ENCODE assay signal across 18 mouse cellular contexts in the genomic region with DNA sequence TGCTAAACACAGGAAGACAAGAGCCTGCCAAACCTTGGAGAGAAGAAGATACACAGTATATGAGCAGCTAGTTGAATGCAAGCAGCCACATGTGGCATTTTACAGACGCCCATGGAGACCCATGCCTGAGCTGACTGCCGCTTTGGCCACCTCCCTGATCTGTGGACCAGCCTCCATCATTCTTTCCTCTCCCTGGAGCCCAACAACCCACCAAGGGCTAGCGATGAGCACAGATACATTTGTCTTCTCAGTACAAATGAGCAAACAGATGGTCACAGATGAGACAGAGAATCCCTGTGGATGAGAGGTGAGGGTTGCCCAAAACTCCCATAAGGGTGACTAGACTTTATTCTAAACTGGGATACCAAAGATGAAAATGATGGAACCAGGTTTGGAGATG.
DNase-seq lines count a peak whose midpoint lies in the region; ATAC-seq and TF ChIP-seq lines count a peak whose summit lies in the region.
"Had no signal": no experiment of that assay in that cellular context is flagged by ENCODE, and none has a peak within 500 bp of the region (broad histone marks: within the 10 kb centered on the region; RNA-seq: fewer than 3 reads in every experiment).

No protein-coding gene starts in this region.

- 76% methylated on average over 3 of the region's 3 CpGs for WGBS in liver, postnatal 0 days (ENCODE audit: insufficient replicate concordance)

- intact Hi-C loops in gastrocnemius, adult 2 months (cut with DNase I), result no loop called here

- ATAC-seq in liver, postnatal 0 days, result no peak
- ATAC-seq: forebrain, embryonic 15.5 days; intestine, embryonic 15.5 days had no signal

- no peak overlapping the region for H3K9ac ChIP-seq in liver, postnatal 0 days (replicated peaks)
- H3K9ac ChIP-seq: embryonic facial prominence, embryonic 13.5 days; forebrain, embryonic 15.5 days; heart, embryonic 15.5 days; hindbrain, embryonic 14.5 days; intestine, embryonic 15.5 days had no signal

- no peaks in the 10 kb centered on the region for H3K4me1 ChIP-seq in liver, postnatal 0 days (ENCODE audit: insufficient read depth)
- H3K4me1 ChIP-seq: heart, embryonic 15.5 days; intestine, embryonic 15.5 days had no signal

- no peak overlapping the region for H3K4me2 ChIP-seq in liver, postnatal 0 days (ENCODE audit: low read depth, low read length)
- H3K4me2 ChIP-seq: embryonic facial prominence, embryonic 13.5 days; forebrain, embryonic 15.5 days; heart, embryonic 11.5 days; heart, embryonic 15.5 days; hindbrain, embryonic 14.5 days; intestine, embryonic 15.5 days had no signal

- TF ChIP-seq CTCF in liver, postnatal 0 days (IDR thresholded peaks at IDR 0.05; ENCODE audit: low read depth), result no peak
- no peak for TF ChIP-seq CTCF in gastrocnemius, adult 2 months (IDR thresholded peaks at IDR 0.05)

- no peaks in the 10 kb centered on the region for H3K9me3 ChIP-seq in liver, postnatal 0 days (ENCODE audit: low read length)
- H3K9me3 ChIP-seq: embryonic facial prominence, embryonic 13.5 days; forebrain, embryonic 15.5 days; heart, embryonic 15.5 days; intestine, embryonic 15.5 days had no signal

- H3K27me3 ChIP-seq in liver, postnatal 0 days (ENCODE audit: insufficient read depth, low read length), result no peaks in the 10 kb centered on the region
- H3K27me3 ChIP-seq: embryonic facial prominence, embryonic 13.5 days; forebrain, embryonic 15.5 days; heart, embryonic 15.5 days; intestine, embryonic 15.5 days had no signal

- no peak overlapping the region for H3K4me3 ChIP-seq in liver, postnatal 0 days (ENCODE audit: low read depth, low read length)
- H3K4me3 ChIP-seq in gastrocnemius, adult 2 months, result no peak overlapping the region
- H3K4me3 ChIP-seq: embryonic facial prominence, embryonic 13.5 days; forebrain, embryonic 15.5 days; heart, embryonic 15.5 days; intestine, embryonic 15.5 days had no signal

- no peak overlapping the region for H3K27ac ChIP-seq in liver, postnatal 0 days (ENCODE audit: low read depth)
- no peak overlapping the region for H3K27ac ChIP-seq in gastrocnemius, adult 2 months
- H3K27ac ChIP-seq: embryonic facial prominence, embryonic 13.5 days; heart, embryonic 15.5 days; hindbrain, embryonic 14.5 days; intestine, embryonic 15.5 days had no signal

- peak; percentile 68 for DNase-seq in cerebellum, adult 11-12 months
- DNase-seq in cerebellum, postnatal 4 days (ENCODE audit: low spot score in 2 of 2), result no peak
- DNase-seq in cerebellum, adult 18-20 months, result peak; percentile 49 to 54
- peak; percentile 85 for DNase-seq in cerebellum, adult 9-10 months
- DNase-seq in cerebellum, postnatal 25 days, result peak; percentile 57 to 60
- no peak for DNase-seq in liver, postnatal 0 days
- DNase-seq in gastrocnemius, adult 2 months, result no peak
- DNase-seq: adrenal gland, postnatal 10 days; gastrocnemius, postnatal 10 days; heart, adult 18-20 months; heart, postnatal 14 days; kidney, adult 2 months had no signal

- no peaks in the 10 kb centered on the region for H3K36me3 ChIP-seq in liver, postnatal 0 days (replicated peaks; ENCODE audit: insufficient read depth, low read length)
- H3K36me3 ChIP-seq: embryonic facial prominence, embryonic 13.5 days; forebrain, embryonic 15.5 days; heart, embryonic 15.5 days; intestine, embryonic 15.5 days had no signal

- no peak for TF ChIP-seq EP300 in liver, postnatal 0 days (IDR thresholded peaks at IDR 0.05; ENCODE audit: low read depth)

Comparison
In these comparisons a context has a peak if more than half of its experiments do, and no peak if none do; other contexts are left out.
1. DNase-seq: peak in cerebellum, adult 11-12 months (single experiment), cerebellum, adult 18-20 months (2 of 2), cerebellum, adult 9-10 months (single experiment) and cerebellum, postnatal 25 days (2 of 2); none in cerebellum, postnatal 4 days (0 of 2), liver, postnatal 0 days (single experiment) and gastrocnemius, adult 2 months (single experiment).